Mouse (Mus musculus): Measurements from ENCODE around the gene Atf1. TPM values are rescaled to one million over a fixed set of nuclear protein-coding genes. Genes with fewer than 3 reads are reported as not detected.
"Not testable (repeated sequence)": the region's sequence is repeated elsewhere in the genome, so short reads cannot be mapped to it uniquely, and the experiment has no call there.

The Atf1 gene
- polyA plus RNA-seq, 2 experiments = 24.9 to 29.7 TPM

- WGBS (ENCODE audit: insufficient replicate concordance) = 37% methylated on average over 9 of the region's 9 CpGs
- Histone ChIP-seq H3K36me3 (replicated peaks; ENCODE audit: control insufficient read depth, insufficient read depth, low read depth) (no peaks in the 10 kb centered on the region), H3K9me3 (ENCODE audit: control insufficient read depth, low read length) (no peaks in the 10 kb centered on the region), H3K9ac (replicated peaks) (no peak overlapping the region), H3K27ac (no peak overlapping the region), H3K27me3 (ENCODE audit: control insufficient read depth, insufficient read depth, low read length) (no peaks in the 10 kb centered on the region), H3K4me3 (ENCODE audit: insufficient read depth in 1 of 2, low read depth in 2 of 2, low read length in 2 of 2) (no peak overlapping the region), H3K4me2 (ENCODE audit: low read depth) (no peak overlapping the region), H3K4me1 (replicated peaks; ENCODE audit: control insufficient read depth in 2 of 2, insufficient read depth in 2 of 2, low read length in 1 of 2) (no peaks in the 10 kb centered on the region)
- no peak for ATAC-seq (ENCODE audit: insufficient read depth)
- TF ChIP-seq CTCF (IDR thresholded peaks at IDR 0.05; ENCODE audit: low read depth) = no peak
- TF ChIP-seq EP300 (IDR thresholded peaks at IDR 0.05; ENCODE audit: low read depth) = no peak
- no peak for DNase-seq (ENCODE audit: low read depth in 3 of 3, low spot score in 3 of 3)
Observed at GRCm38 (mm10) chr15:100269776-100270175, 42.2 kb downstream of the Atf1 start.

- DNase-seq (ENCODE audit: low read depth in 3 of 3, low spot score in 3 of 3); H3K9ac ChIP-seq (replicated peaks); H3K27ac ChIP-seq; H3K9me3 ChIP-seq (ENCODE audit: control insufficient read depth, low read length); H3K36me3 ChIP-seq (replicated peaks; ENCODE audit: control insufficient read depth, insufficient read depth, low read depth); H3K27me3 ChIP-seq (ENCODE audit: control insufficient read depth, insufficient read depth, low read length); H3K4me3 ChIP-seq (ENCODE audit: insufficient read depth in 1 of 2, low read depth in 2 of 2, low read length in 2 of 2); H3K4me1 ChIP-seq (replicated peaks; ENCODE audit: control insufficient read depth in 2 of 2, insufficient read depth in 2 of 2, low read length in 1 of 2); ATAC-seq (ENCODE audit: insufficient read depth); H3K4me2 ChIP-seq (ENCODE audit: low read depth): not testable (repeated sequence)
- WGBS (ENCODE audit: insufficient replicate concordance) = 43% methylated on average over 7 of the region's 7 CpGs
Observed at GRCm38 (mm10) chr15:100270609-100271008, 43.0 kb downstream of the Atf1 start.

- DNase-seq (ENCODE audit: low read depth in 3 of 3, low spot score in 3 of 3) = no peak
- Histone ChIP-seq H3K27ac (no peak overlapping the region), H3K4me2 (ENCODE audit: low read depth) (no peak overlapping the region), H3K9me3 (ENCODE audit: control insufficient read depth, low read length) (no peaks in the 10 kb centered on the region), H3K27me3 (ENCODE audit: control insufficient read depth, insufficient read depth, low read length) (no peaks in the 10 kb centered on the region), H3K4me1 (replicated peaks; ENCODE audit: control insufficient read depth in 2 of 2, insufficient read depth in 2 of 2, low read length in 1 of 2) (no peaks in the 10 kb centered on the region), H3K9ac (replicated peaks) (no peak overlapping the region), H3K4me3 (ENCODE audit: insufficient read depth in 1 of 2, low read depth in 2 of 2, low read length in 2 of 2) (no peak overlapping the region), H3K36me3 (replicated peaks; ENCODE audit: control insufficient read depth, insufficient read depth, low read depth) (no peaks in the 10 kb centered on the region)
- ATAC-seq (ENCODE audit: insufficient read depth) = no peak
- 72% methylated on average over 14 of the region's 14 CpGs for WGBS (ENCODE audit: insufficient replicate concordance)
- TF ChIP-seq CTCF (IDR thresholded peaks at IDR 0.05; ENCODE audit: low read depth) (no peak), EP300 (IDR thresholded peaks at IDR 0.05; ENCODE audit: low read depth) (no peak)
Observed at GRCm38 (mm10) chr15:100271411-100271810, 43.8 kb downstream of the Atf1 start.

- H3K4me3 ChIP-seq (ENCODE audit: insufficient read depth in 1 of 2, low read depth in 2 of 2, low read length in 2 of 2); H3K9ac ChIP-seq (replicated peaks); ATAC-seq (ENCODE audit: insufficient read depth); H3K27me3 ChIP-seq (ENCODE audit: control insufficient read depth, insufficient read depth, low read length); DNase-seq (ENCODE audit: low read depth in 3 of 3, low spot score in 3 of 3); H3K4me1 ChIP-seq (replicated peaks; ENCODE audit: control insufficient read depth in 2 of 2, insufficient read depth in 2 of 2, low read length in 1 of 2); H3K4me2 ChIP-seq (ENCODE audit: low read depth); H3K27ac ChIP-seq; H3K36me3 ChIP-seq (replicated peaks; ENCODE audit: control insufficient read depth, insufficient read depth, low read depth); H3K9me3 ChIP-seq (ENCODE audit: control insufficient read depth, low read length): not testable (repeated sequence)
- WGBS (ENCODE audit: insufficient replicate concordance) = 77% methylated on average over 4 of the region's 4 CpGs
Observed at GRCm38 (mm10) chr15:100273791-100274308, 46.2 kb downstream of the Atf1 start.

- no peak for DNase-seq (ENCODE audit: low read depth in 3 of 3, low spot score in 3 of 3)
- H3K4me2 ChIP-seq (ENCODE audit: low read depth) = no peak overlapping the region
- no peaks in the 10 kb centered on the region for H3K9me3 ChIP-seq (ENCODE audit: control insufficient read depth, low read length)
- H3K27ac ChIP-seq = no peak overlapping the region
- H3K9ac ChIP-seq (replicated peaks) = no peak overlapping the region
- TF ChIP-seq EP300 (IDR thresholded peaks at IDR 0.05; ENCODE audit: low read depth) (no peak), CTCF (IDR thresholded peaks at IDR 0.05; ENCODE audit: low read depth) (no peak)
- H3K27me3 ChIP-seq (ENCODE audit: control insufficient read depth, insufficient read depth, low read length) = no peaks in the 10 kb centered on the region
- no peak overlapping the region for H3K4me3 ChIP-seq (ENCODE audit: insufficient read depth in 1 of 2, low read depth in 2 of 2, low read length in 2 of 2)
- 71% methylated on average over 7 of the region's 7 CpGs for WGBS (ENCODE audit: insufficient replicate concordance)
- no peak for ATAC-seq (ENCODE audit: insufficient read depth)
- no peaks in the 10 kb centered on the region for H3K4me1 ChIP-seq (replicated peaks; ENCODE audit: control insufficient read depth in 2 of 2, insufficient read depth in 2 of 2, low read length in 1 of 2)
- H3K36me3 ChIP-seq (replicated peaks; ENCODE audit: control insufficient read depth, insufficient read depth, low read depth) = no peaks in the 10 kb centered on the region
Observed at GRCm38 (mm10) chr15:100274790-100275559, 47.4 kb downstream of the Atf1 start.
